8 mouse cellular contexts compared by ENCODE assay signal in genomic region chr9:44509487-44510354, GRCm38 (mm10). TPM values are rescaled to one million over a fixed set of nuclear protein-coding genes. Genes with fewer than 3 reads are reported as not detected.
DNase-seq lines count a peak whose midpoint lies in the region; ATAC-seq lines count a peak whose summit lies in the region.

No protein-coding gene starts in this region.

- H3K4me3 ChIP-seq in intestine, embryonic 14.5 days (ENCODE audit: low read depth, low read length) = peak overlapping the region; percentile 20; the same call in 1 of the 2 replicates
- peak overlapping the region; percentile 41 for H3K4me3 ChIP-seq in limb, embryonic 10.5 days
- H3K4me3 ChIP-seq in midbrain, embryonic 10.5 days = peak overlapping the region; percentile 50

- H3K27ac ChIP-seq in intestine, embryonic 14.5 days (ENCODE audit: low read depth) = no peak overlapping the region; the same call in 1 of the 2 replicates
- H3K27ac ChIP-seq in limb, embryonic 10.5 days = peak overlapping the region; percentile 9; the same call in 1 of the 2 replicates
- peak overlapping the region; percentile 59; the same call in 1 of the 2 replicates for H3K27ac ChIP-seq in midbrain, embryonic 10.5 days (replicated peaks)

- peaks cover 23% of the 10 kb centered on the region for H3K4me1 ChIP-seq in intestine, embryonic 14.5 days (replicated peaks; ENCODE audit: control insufficient read depth, insufficient read depth, low read length)
- peaks cover 51% of the 10 kb centered on the region for H3K4me1 ChIP-seq in limb, embryonic 10.5 days
- peaks cover 30% of the 10 kb centered on the region for H3K4me1 ChIP-seq in midbrain, embryonic 10.5 days

- 10% methylated on average over 26 of the region's 27 CpGs for WGBS in intestine, embryonic 14.5 days
- WGBS in limb, embryonic 10.5 days = 14% methylated on average over 27 of the region's 27 CpGs
- WGBS in midbrain, embryonic 10.5 days = 13% methylated on average over 27 of the region's 27 CpGs

- no peaks in the 10 kb centered on the region for H3K9me3 ChIP-seq in intestine, embryonic 14.5 days (ENCODE audit: control insufficient read depth, low read length)
- H3K9me3 ChIP-seq in limb, embryonic 10.5 days (replicated peaks) = no peaks in the 10 kb centered on the region
- no peaks in the 10 kb centered on the region for H3K9me3 ChIP-seq in midbrain, embryonic 10.5 days (replicated peaks)

- ATAC-seq in intestine, embryonic 14.5 days (replicated peaks; ENCODE audit: low FRiP score, low TSS enrichment, low read depth) = peak; percentile 26; the same call in 1 of the 2 replicates

- H3K36me3 ChIP-seq in intestine, embryonic 14.5 days (ENCODE audit: control insufficient read depth, insufficient read depth, low read length) = peaks cover 45% of the 10 kb centered on the region
- peaks cover 50% of the 10 kb centered on the region for H3K36me3 ChIP-seq in limb, embryonic 10.5 days
- peaks cover 46% of the 10 kb centered on the region for H3K36me3 ChIP-seq in midbrain, embryonic 10.5 days

- DNase-seq in adrenal gland, postnatal 10 days = peak; percentile 96
- peak; percentile 80 for DNase-seq in embryo, embryonic 11 days
- DNase-seq in gastrocnemius, postnatal 36 days = peak; percentile 85 to 86
- peak; percentile 90 for DNase-seq in intestine, embryonic 14.5 days (ENCODE audit: low spot score)
- peak; percentile 81 for DNase-seq in limb, embryonic 10.5 days (ENCODE audit: low spot score)
- DNase-seq in midbrain, embryonic 10.5 days (ENCODE audit: low spot score) = peak; percentile 76
- peak; percentile 69 to 73 for DNase-seq in right cerebral cortex, postnatal 36 days (ENCODE audit: low spot score in 2 of 2)
- peak; percentile 84 to 91 for DNase-seq in urinary bladder, postnatal 4 days (ENCODE audit: low spot score in 2 of 2)

- H3K9ac ChIP-seq in intestine, embryonic 14.5 days (ENCODE audit: low read length) = peak overlapping the region; percentile 17; the same call in 1 of the 2 replicates

- peak overlapping the region; percentile 47 for H3K4me2 ChIP-seq in intestine, embryonic 14.5 days (ENCODE audit: low read length)

- no peaks in the 10 kb centered on the region for H3K27me3 ChIP-seq in intestine, embryonic 14.5 days (replicated peaks; ENCODE audit: control insufficient read depth, insufficient read depth, low read length)
- H3K27me3 ChIP-seq in limb, embryonic 10.5 days (ENCODE audit: low read depth, poor library complexity, severe bottlenecking) = peaks cover 19% of the 10 kb centered on the region
- H3K27me3 ChIP-seq in midbrain, embryonic 10.5 days (ENCODE audit: low read depth, poor library complexity, severe bottlenecking) = peaks cover 19% of the 10 kb centered on the region

- intact Hi-C loops in gastrocnemius, postnatal 36 days (cut with DNase I) = loop anchor here (2.0 kb wide), 1 partner anchor 95 kb away; the partner anchor contains the start of gene Ddx6

RNA-seq across cellular contexts. Expression of gene Bcl9l, which starts 27.1 kb away (rescaled TPM):
- 10 to 100 TPM; 64.6 to 72.6 TPM for total RNA-seq in adrenal gland, postnatal 10 days (2021)
- total RNA-seq in gastrocnemius, postnatal 36 days (2021) = 10 to 100 TPM; 25.7 to 42.5 TPM
- 10.2 TPM in 2 replicates for polyA plus RNA-seq in intestine, embryonic 14.5 days (2014; fragmentation: Nextera tagmentation; extraction: Ambion mirVana)
- polyA plus RNA-seq in limb, embryonic 10.5 days (2016; fragmentation: Nextera tagmentation; extraction: Ambion mirVana) = 9.0 and 12.1 TPM in 2 replicates
- polyA plus RNA-seq in midbrain, embryonic 10.5 days (2016; fragmentation: Nextera tagmentation; extraction: Ambion mirVana) = 3.9 and 4.7 TPM in 2 replicates

RNA-seq across cellular contexts. Expression of gene Cxcr5, which starts 52.0 kb away (rescaled TPM):
- 1 to 10 TPM; 1.0 to 1.4 TPM for total RNA-seq in adrenal gland, postnatal 10 days (2021)
- not detected for total RNA-seq in gastrocnemius, postnatal 36 days (2021)
- 0.82 and 0.89 TPM in 2 replicates for polyA plus RNA-seq in intestine, embryonic 14.5 days (2014; fragmentation: Nextera tagmentation; extraction: Ambion mirVana)
- not detected in 2 replicates for polyA plus RNA-seq in limb, embryonic 10.5 days (2016; fragmentation: Nextera tagmentation; extraction: Ambion mirVana)
- polyA plus RNA-seq in midbrain, embryonic 10.5 days (2016; fragmentation: Nextera tagmentation; extraction: Ambion mirVana) = not detected in 2 replicates

RNA-seq across cellular contexts. Expression of gene Upk2, which starts 54.9 kb away (rescaled TPM):
- total RNA-seq in adrenal gland, postnatal 10 days (2021) = not detected
- total RNA-seq in gastrocnemius, postnatal 36 days (2021) = not detected
- polyA plus RNA-seq in intestine, embryonic 14.5 days (2014; fragmentation: Nextera tagmentation; extraction: Ambion mirVana) = 2.1 and 2.3 TPM in 2 replicates
- 0.36 TPM in 1 of 2 replicates, not detected in the other for polyA plus RNA-seq in limb, embryonic 10.5 days (2016; fragmentation: Nextera tagmentation; extraction: Ambion mirVana)
- polyA plus RNA-seq in midbrain, embryonic 10.5 days (2016; fragmentation: Nextera tagmentation; extraction: Ambion mirVana) = not detected in 2 replicates
